Mouse (Mus musculus): ENCODE measurements around the gene Il21r.

The Il21r gene

GRCm38 (mm10) chr7:125601821-125602448, 1.3 kb upstream of the Il21r start:
- DNase-seq (ENCODE audit: low spot score in 2 of 2), result no peak

- DNase-seq (ENCODE audit: low spot score in 2 of 2), result no peak
Measured at GRCm38 (mm10) chr7:125604362-125605319, 1.4 kb downstream of the Il21r start.

DNA sequence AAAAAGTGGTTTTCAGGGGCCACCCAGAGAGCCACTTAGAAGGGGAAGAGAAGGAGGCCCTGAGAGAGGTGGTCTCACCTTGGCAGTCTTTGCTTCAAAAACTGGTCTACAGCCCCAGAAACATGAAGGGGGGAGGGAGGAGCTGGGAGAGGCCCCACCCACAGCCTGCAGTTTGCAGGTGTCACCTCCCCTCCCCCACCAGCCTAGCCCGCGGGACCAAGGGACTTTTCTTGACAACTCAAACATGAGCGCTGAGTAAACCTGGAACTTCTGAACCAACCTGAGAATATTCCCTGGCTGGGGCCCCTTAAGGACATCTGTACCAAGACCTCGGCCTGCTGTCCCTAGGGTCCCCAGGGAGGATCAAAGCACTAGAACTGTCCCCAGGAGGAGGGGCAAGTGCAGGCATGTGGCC, 2.5 kb downstream of the Il21r start:
- DNase-seq (ENCODE audit: low spot score in 2 of 2), result no peak

GRCm38 (mm10) chr7:125606265-125607164, 3.3 kb downstream of the Il21r start:
- no peak for DNase-seq (ENCODE audit: low spot score in 2 of 2)

GRCm38 (mm10) chr7:125607384-125608182, 4.4 kb downstream of the Il21r start:
- no peak for DNase-seq (ENCODE audit: low spot score in 2 of 2)

GRCm38 (mm10) chr7:125608183-125608688, 5.0 kb downstream of the Il21r start:
- no peak for DNase-seq (ENCODE audit: low spot score in 2 of 2)

- DNase-seq (ENCODE audit: low spot score in 2 of 2), result no peak
Measured at GRCm38 (mm10) chr7:125613579-125613978, 10.3 kb downstream of the Il21r start.

DNA sequence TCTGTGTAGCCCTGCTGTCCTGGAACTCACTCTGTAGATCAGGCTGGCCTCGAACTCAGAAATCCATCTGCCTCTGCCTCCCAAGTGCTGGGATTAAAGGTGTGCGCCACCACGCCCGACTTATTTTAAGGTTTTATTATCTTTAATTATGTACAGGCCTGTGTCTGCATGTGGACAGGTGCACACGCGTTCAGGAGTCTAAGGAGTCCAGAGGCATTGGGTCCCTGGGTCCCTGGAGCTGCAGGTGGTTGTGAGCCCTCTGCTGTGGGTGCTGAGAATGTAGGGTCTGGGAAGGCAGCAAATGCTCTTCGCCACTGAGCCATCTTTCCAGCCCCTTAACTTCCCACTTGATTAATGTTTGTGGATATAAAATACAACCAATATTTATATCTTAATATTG, 12.2 kb downstream of the Il21r start:
- no peak for DNase-seq (ENCODE audit: low spot score in 2 of 2)

DNA sequence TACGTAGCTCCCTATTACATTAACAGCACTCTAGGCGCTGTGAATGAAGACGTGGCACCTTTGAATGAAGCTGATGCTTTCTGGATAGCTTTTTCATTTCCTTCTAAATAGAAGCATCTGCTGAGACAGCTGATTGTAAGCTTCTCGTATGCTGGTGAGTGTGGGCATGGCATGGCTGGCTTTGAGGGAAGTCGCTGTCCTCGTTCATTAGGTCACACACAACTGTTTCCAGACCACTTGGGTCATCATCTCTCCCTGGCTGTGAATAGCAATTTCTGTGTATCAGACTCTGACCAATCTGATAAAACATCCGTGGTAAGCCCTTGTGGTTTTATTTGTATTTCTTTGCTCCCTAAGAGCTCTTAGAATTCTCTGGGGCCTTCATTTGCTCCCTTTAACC, 14.8 kb downstream of the Il21r start:
- no peak for DNase-seq (ENCODE audit: low spot score in 2 of 2)

DNA sequence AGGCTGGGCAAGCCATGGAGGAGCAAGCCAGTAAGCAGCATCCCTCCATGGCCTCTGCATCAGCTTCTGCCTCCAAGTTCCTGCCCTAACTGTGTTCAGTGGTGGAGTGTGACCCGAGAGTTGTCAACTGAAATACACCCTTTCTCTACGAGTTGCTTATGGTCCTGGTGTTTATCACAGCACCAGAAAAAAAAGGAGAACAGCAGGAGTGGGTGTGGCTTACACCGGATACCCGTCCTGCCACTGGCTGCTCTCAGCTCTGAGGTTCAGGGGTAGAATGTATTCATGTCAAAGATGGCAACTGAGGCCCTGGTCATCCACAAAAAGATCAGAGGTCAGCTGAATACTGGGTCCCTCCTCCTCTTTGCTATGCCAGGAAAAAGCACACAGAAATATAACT, 16.8 kb downstream of the Il21r start:
- DNase-seq (ENCODE audit: low spot score in 2 of 2), result no peak

DNA sequence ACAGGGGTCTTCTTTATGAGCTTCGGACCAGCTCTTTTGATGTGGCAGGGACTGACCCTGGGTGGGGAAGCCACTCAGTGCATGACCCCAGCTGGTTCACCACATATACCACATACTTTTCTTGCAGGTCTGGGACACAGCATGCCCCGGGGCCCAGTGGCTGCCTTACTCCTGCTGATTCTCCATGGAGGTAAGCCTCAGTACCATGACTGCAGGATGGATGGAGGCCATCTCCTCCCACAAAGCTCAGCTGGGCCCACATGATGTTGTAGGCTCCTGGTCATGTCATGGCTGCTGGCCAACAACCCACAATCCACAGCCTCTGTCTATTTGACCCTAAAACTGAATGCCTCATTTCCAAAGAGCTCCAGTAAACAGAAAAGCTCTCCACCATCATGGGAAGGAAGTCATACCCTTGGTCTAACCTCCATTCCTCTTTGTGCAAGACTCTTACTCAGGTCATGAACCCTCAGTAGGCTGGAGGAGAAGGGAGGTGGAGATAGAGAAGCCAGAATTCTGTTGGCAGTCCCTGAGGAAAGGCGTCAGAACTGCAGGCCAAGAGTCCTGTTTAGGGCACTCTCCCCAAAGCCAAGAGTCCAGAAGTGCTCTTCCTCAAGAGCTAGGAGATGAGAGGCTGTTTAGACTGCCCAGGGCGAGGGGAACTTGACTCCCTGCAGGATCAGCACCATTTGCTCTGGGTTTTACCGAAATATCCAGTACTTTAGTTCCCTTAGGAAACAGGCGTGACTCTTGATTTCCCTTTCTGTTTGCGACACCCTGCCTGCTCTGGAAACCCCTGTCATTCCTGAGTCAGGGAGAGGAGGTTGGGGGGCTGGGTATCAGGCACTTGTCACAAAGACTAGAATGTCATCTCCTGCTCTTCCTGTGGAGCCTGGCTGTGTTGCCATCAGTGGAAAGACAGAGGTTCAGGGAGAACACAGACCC, 19.8 kb downstream of the Il21r start:
- DNase-seq (ENCODE audit: low spot score in 2 of 2), result no peak

DNA sequence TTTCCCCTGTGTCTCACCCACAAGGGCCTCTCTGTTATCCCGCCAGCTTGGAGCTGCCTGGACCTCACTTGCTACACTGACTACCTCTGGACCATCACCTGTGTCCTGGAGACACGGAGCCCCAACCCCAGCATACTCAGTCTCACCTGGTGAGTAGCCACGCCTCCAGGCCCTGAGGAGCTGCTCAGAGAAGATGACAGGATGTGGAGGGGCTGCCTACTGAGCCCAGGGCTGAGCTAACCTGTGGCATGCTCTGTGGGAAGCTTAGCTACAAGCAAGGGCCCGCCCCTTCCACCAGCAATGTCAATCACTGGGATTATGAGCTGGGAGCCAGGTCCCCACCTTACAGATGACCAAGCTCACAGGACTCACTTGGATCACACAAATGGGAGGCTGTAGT, 22.0 kb downstream of the Il21r start:
- DNase-seq (ENCODE audit: low spot score in 2 of 2), result no peak

DNA sequence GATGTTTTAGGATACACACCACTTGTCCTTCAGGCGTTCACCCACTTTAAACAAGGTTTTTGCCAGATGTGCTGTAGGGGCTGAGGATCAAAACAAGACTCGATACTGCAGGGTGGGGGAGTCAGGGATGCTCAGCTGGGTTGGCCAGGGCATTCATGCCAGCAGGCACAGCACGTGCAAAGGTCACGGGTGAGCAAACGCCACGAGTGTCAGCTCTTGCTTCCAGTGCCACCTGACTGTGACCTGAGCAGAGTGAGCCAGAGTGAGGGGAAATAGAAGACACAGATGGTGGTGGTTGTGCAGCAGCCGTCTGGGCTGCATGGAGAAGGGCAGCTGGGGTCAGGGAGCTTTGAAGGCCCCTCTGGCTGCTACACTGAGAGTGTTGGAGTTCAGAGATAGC, 22.6 kb downstream of the Il21r start:
- DNase-seq (ENCODE audit: low spot score in 2 of 2), result no peak

DNA sequence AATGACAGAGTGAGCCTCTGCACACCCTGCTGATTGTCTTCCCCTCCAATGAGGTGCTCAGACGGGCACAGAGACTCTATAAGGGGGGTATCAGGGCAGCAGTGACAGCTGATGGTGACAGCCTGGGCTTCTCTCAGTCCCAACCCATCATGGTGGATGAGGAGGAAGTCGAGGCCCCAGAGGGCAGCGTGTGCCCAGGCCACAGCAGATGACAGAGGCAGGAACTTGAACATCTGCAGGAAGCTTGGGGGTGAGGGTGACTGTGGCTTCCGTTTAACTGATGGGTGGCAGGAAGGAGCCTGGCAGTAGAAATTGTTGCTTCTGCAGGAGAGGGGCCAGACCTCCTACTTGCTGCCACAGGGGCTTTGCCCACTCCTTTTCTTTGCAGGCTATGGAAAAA, 27.1 kb downstream of the Il21r start:
- no peak for DNase-seq (ENCODE audit: low spot score in 2 of 2)

DNA sequence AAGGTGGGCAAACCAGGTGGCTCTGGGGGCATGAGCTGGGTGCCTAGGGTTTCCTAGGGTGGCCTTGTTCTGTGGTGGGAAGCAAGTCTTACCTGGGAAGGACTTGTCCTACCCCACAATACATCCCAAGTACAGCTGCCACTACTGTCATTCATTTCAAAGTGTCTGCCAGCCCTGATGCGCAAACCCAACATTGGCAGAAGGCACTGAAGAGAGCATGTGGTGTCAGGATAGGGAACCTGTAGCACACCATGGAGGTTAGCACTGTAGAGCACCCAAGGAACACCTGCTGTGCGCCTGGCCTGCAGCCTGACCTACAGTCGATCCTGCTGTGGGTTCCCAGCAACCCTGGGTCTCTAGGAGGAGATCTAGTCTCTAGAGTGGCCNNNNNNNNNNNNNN, 27.8 kb downstream of the Il21r start:
- DNase-seq (ENCODE audit: low spot score in 2 of 2), result no peak

DNA sequence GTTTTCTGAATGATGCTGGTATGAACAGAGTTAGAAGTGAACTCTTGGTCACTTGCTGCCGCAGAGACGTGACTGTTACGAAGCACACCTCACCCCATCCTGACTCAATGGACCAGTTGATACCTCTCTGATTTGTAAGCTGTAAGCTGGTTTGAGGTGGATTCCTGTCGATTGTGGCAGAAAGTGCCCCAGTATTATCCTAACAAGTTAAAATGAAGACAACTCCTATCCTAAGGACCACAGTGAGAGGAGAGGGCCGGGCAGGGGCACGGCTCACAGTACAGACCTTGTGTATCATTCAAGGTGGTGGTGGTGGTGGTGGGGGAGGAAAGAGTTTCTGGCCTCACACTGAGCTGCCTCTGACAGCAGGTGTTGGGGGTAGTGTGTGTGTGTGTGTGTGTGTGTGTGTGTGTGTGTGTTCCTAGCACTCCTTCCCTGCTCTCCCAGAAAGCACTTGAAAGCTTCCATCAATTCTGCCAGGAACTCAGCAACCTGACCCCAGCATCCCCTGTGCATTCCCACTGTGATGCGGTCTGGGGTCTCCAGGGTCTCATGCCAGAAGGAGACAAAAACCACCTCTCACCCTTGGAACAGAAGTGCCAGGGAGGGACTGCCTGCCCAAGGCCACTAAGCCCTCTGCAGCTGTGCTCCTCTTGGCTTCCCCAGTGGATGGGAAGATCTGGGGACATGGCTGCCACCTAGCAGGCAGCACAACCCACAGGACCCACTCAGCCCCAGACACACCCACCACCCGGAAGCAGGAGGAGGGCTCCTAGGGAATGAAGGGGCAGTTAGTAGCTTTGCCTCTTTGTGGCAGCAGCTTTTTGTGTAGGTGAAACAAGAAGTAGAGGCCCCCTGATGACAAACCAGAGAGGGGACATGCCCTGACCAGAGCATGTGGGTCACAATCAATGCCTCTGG, 34.3 kb downstream of the Il21r start:
- DNase-seq (ENCODE audit: low spot score in 2 of 2), result no peak

DNA sequence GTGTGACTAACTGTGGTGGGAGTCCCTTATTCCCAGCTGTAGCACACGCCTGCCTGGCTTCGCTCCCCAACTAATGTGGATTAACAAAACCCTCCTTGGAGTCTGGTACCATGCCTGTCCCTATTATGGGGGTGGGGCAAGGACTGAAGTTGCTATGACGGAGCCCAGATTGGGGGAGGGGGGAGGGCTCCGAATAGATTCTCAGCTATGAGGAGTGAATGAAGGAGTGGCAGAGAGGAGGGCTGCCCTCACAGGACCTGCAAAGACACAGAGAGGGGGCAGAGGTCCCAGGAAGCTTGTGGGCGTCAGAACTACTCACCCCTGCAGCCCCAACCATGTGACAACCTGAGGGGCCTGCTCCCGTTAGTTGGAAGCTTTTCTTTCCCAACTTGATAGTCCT, 35.1 kb downstream of the Il21r start:
- DNase-seq (ENCODE audit: low spot score in 2 of 2), result no peak

GRCm38 (mm10) chr7:125638870-125639386, 35.7 kb downstream of the Il21r start:
- DNase-seq (ENCODE audit: low spot score in 2 of 2), result peak; percentile 67 to 80

GRCm38 (mm10) chr7:125643880-125644279, 40.7 kb downstream of the Il21r start:
- DNase-seq (ENCODE audit: low spot score in 2 of 2), result no peak
